ENCODE assay signal across 8 mouse cellular contexts in genomic region chr4:134356591-134357460, GRCm38 (mm10). TPM values are rescaled to one million over a fixed set of nuclear protein-coding genes. Genes with fewer than 3 reads are reported as not detected.
DNase-seq lines count a peak whose midpoint lies in the region; ATAC-seq and TF ChIP-seq lines count a peak whose summit lies in the region.

No protein-coding gene starts in this region.

- DNase-seq in urinary bladder, postnatal 14 days (ENCODE audit: low spot score): peak; percentile 82
- DNase-seq in urinary bladder, postnatal 10 days (ENCODE audit: low spot score): no peak
- DNase-seq in embryo, embryonic 11 days: peak; percentile 78
- peak; percentile 49 to 68 for DNase-seq in gastrocnemius, postnatal 4 days (ENCODE audit: low spot score in 2 of 2)
- peak; percentile 79 for DNase-seq in kidney, adult 11 months
- peak; percentile 81 for DNase-seq in limb, embryonic 14.5 days (ENCODE audit: low spot score)
- DNase-seq in spleen, postnatal 10 days (ENCODE audit: low spot score in 2 of 2): peak; percentile 66 to 84

- peaks cover 9% of the 10 kb centered on the region; the same call in 1 of the 2 replicates for H3K4me1 ChIP-seq in limb, embryonic 14.5 days (ENCODE audit: control insufficient read depth, insufficient read depth, low read length)
- H3K4me1 ChIP-seq in midbrain, embryonic 16.5 days (ENCODE audit: control insufficient read depth, insufficient read depth, low read length): peaks cover 11% of the 10 kb centered on the region; the same call in 1 of the 2 replicates

- 0 out of 2 replicates have a peak, but pooled peaks cover 6% of the 10 kb centered on the region for H3K27me3 ChIP-seq in limb, embryonic 14.5 days (ENCODE audit: control insufficient read depth, insufficient read depth, low read length)
- no peaks in the 10 kb centered on the region for H3K27me3 ChIP-seq in midbrain, embryonic 16.5 days (ENCODE audit: control insufficient read depth, insufficient read depth, low read depth, low read length)

- no peaks in the 10 kb centered on the region for H3K36me3 ChIP-seq in limb, embryonic 14.5 days (ENCODE audit: control insufficient read depth, insufficient read depth, low read length)
- no peaks in the 10 kb centered on the region for H3K36me3 ChIP-seq in midbrain, embryonic 16.5 days (ENCODE audit: control insufficient read depth, insufficient read depth, low read length)

- H3K9me3 ChIP-seq in limb, embryonic 14.5 days (ENCODE audit: control insufficient read depth, low read length): no peaks in the 10 kb centered on the region
- no peaks in the 10 kb centered on the region for H3K9me3 ChIP-seq in midbrain, embryonic 16.5 days (replicated peaks; ENCODE audit: control insufficient read depth, low read length, poor library complexity, severe bottlenecking)

- TF ChIP-seq POLR2A in limb, embryonic 14.5 days (IDR thresholded peaks at IDR 0.05; ENCODE audit: borderline replicate concordance, extremely low read depth, insufficient read depth, insufficient read length): no peak

- H3K27ac ChIP-seq in limb, embryonic 14.5 days (replicated peaks; ENCODE audit: low read depth, low read length): no peak overlapping the region
- H3K27ac ChIP-seq in midbrain, embryonic 16.5 days (ENCODE audit: low read length): no peak overlapping the region

- no peak overlapping the region for H3K9ac ChIP-seq in limb, embryonic 14.5 days (ENCODE audit: low read depth, low read length, severe bottlenecking)
- H3K9ac ChIP-seq in midbrain, embryonic 16.5 days (ENCODE audit: low read depth, low read length): peak overlapping the region; percentile 57

- 0 out of 2 replicates have a peak overlapping the region, but pooled peaks have one; percentile 17 for H3K4me2 ChIP-seq in limb, embryonic 14.5 days (replicated peaks; ENCODE audit: low read depth, low read length, severe bottlenecking)
- H3K4me2 ChIP-seq in midbrain, embryonic 16.5 days (ENCODE audit: low read length): peak overlapping the region; percentile 50

- ATAC-seq in limb, embryonic 14.5 days (ENCODE audit: low FRiP score, low read depth): no peak
- ATAC-seq in midbrain, embryonic 16.5 days: peak; percentile 67

- 26% methylated on average over 22 of the region's 22 CpGs for WGBS in limb, embryonic 14.5 days
- 22% methylated on average over 22 of the region's 22 CpGs for WGBS in midbrain, embryonic 16.5 days

- no peak overlapping the region for H3K4me3 ChIP-seq in limb, embryonic 14.5 days (replicated peaks; ENCODE audit: low read length)
- H3K4me3 ChIP-seq in midbrain, embryonic 16.5 days (ENCODE audit: low read depth, low read length): peak overlapping the region; percentile 30

RNA-seq across cellular contexts. Expression of gene Slc30a2, which starts 13.8 kb away (rescaled TPM):
- under 1 TPM; 0.44 to 0.54 TPM for total RNA-seq in gastrocnemius, postnatal 4 days (2021)
- 0.76 and 0.78 TPM in 2 replicates for polyA plus RNA-seq in limb, embryonic 14.5 days (2012; rRNA removed)
- 0.21 and 0.54 TPM in 2 replicates for polyA plus RNA-seq in limb, embryonic 14.5 days (2014; fragmentation: Nextera tagmentation; extraction: Ambion mirVana)
- polyA plus RNA-seq in midbrain, embryonic 16.5 days (2015; fragmentation: Nextera tagmentation; extraction: Ambion mirVana): 0.26 and 0.30 TPM in 2 replicates

RNA-seq across cellular contexts. Expression of gene Extl1, which starts 26.8 kb away (rescaled TPM):
- 10 to 100 TPM in 1 of 2 experiments, 1 to 10 TPM in 1; 7.5 to 10.2 TPM for total RNA-seq in gastrocnemius, postnatal 4 days (2021)
- polyA plus RNA-seq in limb, embryonic 14.5 days (2012; rRNA removed): 10.0 and 14.2 TPM in 2 replicates
- 7.2 TPM in 2 replicates for polyA plus RNA-seq in limb, embryonic 14.5 days (2014; fragmentation: Nextera tagmentation; extraction: Ambion mirVana)
- polyA plus RNA-seq in midbrain, embryonic 16.5 days (2015; fragmentation: Nextera tagmentation; extraction: Ambion mirVana): 0.45 and 0.58 TPM in 2 replicates

RNA-seq across cellular contexts. Expression of gene Pafah2, which starts 39.3 kb away (rescaled TPM):
- 1 to 10 TPM; 4.4 to 4.9 TPM for total RNA-seq in gastrocnemius, postnatal 4 days (2021)
- polyA plus RNA-seq in limb, embryonic 14.5 days (2012; rRNA removed): 25.9 and 30.2 TPM in 2 replicates
- polyA plus RNA-seq in limb, embryonic 14.5 days (2014; fragmentation: Nextera tagmentation; extraction: Ambion mirVana): 14.3 and 17.1 TPM in 2 replicates
- 7.5 and 8.8 TPM in 2 replicates for polyA plus RNA-seq in midbrain, embryonic 16.5 days (2015; fragmentation: Nextera tagmentation; extraction: Ambion mirVana)

RNA-seq across cellular contexts. Expression of gene Trim63, which starts 41.9 kb away (rescaled TPM):
- 10 to 100 TPM; 48.4 to 59.5 TPM for total RNA-seq in gastrocnemius, postnatal 4 days (2021)
- polyA plus RNA-seq in limb, embryonic 14.5 days (2012; rRNA removed): 4.3 and 5.1 TPM in 2 replicates
- 1.3 and 1.4 TPM in 2 replicates for polyA plus RNA-seq in limb, embryonic 14.5 days (2014; fragmentation: Nextera tagmentation; extraction: Ambion mirVana)
- 0.45 and 0.62 TPM in 2 replicates for polyA plus RNA-seq in midbrain, embryonic 16.5 days (2015; fragmentation: Nextera tagmentation; extraction: Ambion mirVana)
